Mouse (Mus musculus): ENCODE measurements at regions not wholly inside any gene's neighbourhood (a gene's known extent, or its start where the extent isn't known, plus 50 kb on each side); places are given as distances from the start of the nearest gene placed in this dataset.
"Not testable (repeated sequence)": the region's sequence is repeated elsewhere in the genome, so short reads cannot be mapped to it uniquely, and the experiment has no call there.

GRCm38 (mm10) chr13:46026018-46026417, 61.2 kb upstream of the Atxn1 start:
- no peak for DNase-seq

- no peak for DNase-seq
Measured at GRCm38 (mm10) chr13:46023630-46024041, 58.8 kb upstream of the Atxn1 start.

GRCm38 (mm10) chr13:46023187-46023586, 58.4 kb upstream of the Atxn1 start:
- DNase-seq, result no peak

GRCm38 (mm10) chr13:46020945-46021835, 56.4 kb upstream of the Atxn1 start:
- DNase-seq, result no peak

GRCm38 (mm10) chr13:46019431-46020166, 54.8 kb upstream of the Atxn1 start:
- no peak for DNase-seq

- no peak for DNase-seq
Measured at GRCm38 (mm10) chr13:46018903-46019430, 54.2 kb upstream of the Atxn1 start.

GRCm38 (mm10) chr13:46017742-46018141, 52.9 kb upstream of the Atxn1 start:
- DNase-seq, result no peak

- DNase-seq, result not testable (repeated sequence)
Measured at GRCm38 (mm10) chr13:46017011-46017410, 52.2 kb upstream of the Atxn1 start.

- DNase-seq, result no peak
Measured at GRCm38 (mm10) chr13:46015231-46015630, 50.4 kb upstream of the Atxn1 start.

GRCm38 (mm10) chr13:46014637-46015036, 49.8 kb upstream of the Atxn1 start:
- no peak for DNase-seq
